Mouse (Mus musculus): ENCODE data around the gene Otub2.

GRCm38 (mm10) chr12:103347406-103347805 is 41.1 kb upstream of the Otub2 start:
- TF ChIP-seq CTCF (IDR thresholded peaks at IDR 0.05; ENCODE audit: control insufficient read depth, insufficient read depth, low read length) (no peak), POLR2A (IDR thresholded peaks at IDR 0.05; ENCODE audit: borderline replicate concordance, control insufficient read depth, low read depth, low read length) (no peak)
